Mouse (Mus musculus) erythroblast, embryonic 14.5 days (primary cell): Measurements from ENCODE around the gene Cttnbp2.

ENCODE experiments used
- GATA1 ChIP-seq: IDR thresholded peaks from 2 replicates; pipeline ENCODE4 v1.6.1; 2012; ENCODE audit warnings: low read length, inconsistent platforms, mixed read lengths
- TAL1 ChIP-seq: IDR thresholded peaks from 3 replicates; pipeline ENCODE4 v1.6.1; 2012; ENCODE audit warnings: low read length, inconsistent platforms, mixed read lengths

GRCm38 (mm10) chr6:18432362-18432761, 82.3 kb downstream of the Cttnbp2 start:
- TF ChIP-seq TAL1 (no peak), GATA1 (no peak)
